Mouse (Mus musculus): ENCODE measurements around the gene Twsg1. TPM values are rescaled to one million over a fixed set of nuclear protein-coding genes. Genes with fewer than 3 reads are reported as not detected.
A peak's percentile ranks its signal among the peaks of the same experiment; 100 is the strongest.

The Twsg1 gene
- total and polyA plus RNA-seq, 2 experiments from 2014 or later: 45.4 to 45.7 TPM

DNA sequence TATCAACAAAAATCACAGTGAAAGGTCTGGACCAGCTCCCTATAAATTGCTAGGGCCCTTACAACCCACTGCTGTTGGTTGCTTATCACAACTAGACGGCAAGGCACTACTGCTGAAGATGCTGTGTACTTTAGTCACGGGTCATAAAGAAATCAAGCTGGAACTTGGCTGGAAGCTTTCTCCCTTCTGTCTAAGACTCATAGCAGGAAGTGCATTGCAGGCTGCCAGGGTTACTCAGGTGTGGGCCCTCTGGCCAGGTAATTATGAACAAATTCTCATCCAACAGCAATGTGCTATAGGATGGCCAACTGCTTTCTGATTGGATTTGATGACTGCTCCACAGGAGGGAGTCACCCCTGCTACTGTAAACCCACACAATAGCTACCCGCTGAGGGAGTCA lies 8.0 kb upstream of the Twsg1 start:
- Histone ChIP-seq H3K27me3 (ENCODE audit: insufficient read depth, low read length) (no peaks in the 10 kb centered on the region), H3K9me3 (ENCODE audit: low read length) (no peaks in the 10 kb centered on the region), H3K4me3 (ENCODE audit: low read length) (no peak overlapping the region), H3K4me1 (ENCODE audit: insufficient read depth, low read length) (no peaks in the 10 kb centered on the region), H3K9ac (replicated peaks; ENCODE audit: low read length) (no peak overlapping the region), H3K36me3 (ENCODE audit: insufficient read depth, low read length) (no peaks in the 10 kb centered on the region), H3K4me2 (ENCODE audit: low read depth, low read length) (no peak overlapping the region), H3K27ac (no peak overlapping the region)
- 77% methylated on average over 3 of the region's 3 CpGs for WGBS
- no peak for ATAC-seq
- no peak for DNase-seq (ENCODE audit: low spot score)
- TF ChIP-seq CTCF (IDR thresholded peaks at IDR 0.05; ENCODE audit: low read depth): no peak

DNA sequence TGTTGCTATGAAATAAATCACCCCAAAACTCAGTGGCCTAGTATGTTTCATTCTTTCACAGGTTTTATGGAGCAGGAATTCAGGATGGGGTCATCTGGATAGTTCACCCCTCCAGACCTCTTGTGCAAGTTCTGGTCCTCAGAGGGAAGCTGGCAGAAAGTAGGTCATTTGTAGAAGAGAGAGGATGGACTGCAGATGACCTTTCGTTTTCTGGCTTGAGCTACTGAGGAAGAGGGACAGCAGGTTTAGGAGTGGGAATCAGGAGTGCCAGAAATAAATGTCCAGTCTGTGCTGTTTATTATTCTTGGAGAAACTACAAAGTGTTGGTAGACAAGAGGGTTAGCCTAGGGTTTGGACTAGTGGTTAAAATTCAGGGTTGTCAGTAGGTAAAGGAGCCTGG lies 7.3 kb upstream of the Twsg1 start:
- H3K27me3 ChIP-seq (ENCODE audit: insufficient read depth, low read length): no peaks in the 10 kb centered on the region
- no peaks in the 10 kb centered on the region for H3K4me1 ChIP-seq (ENCODE audit: insufficient read depth, low read length)
- ATAC-seq: no peak
- no peak overlapping the region for H3K4me3 ChIP-seq (ENCODE audit: low read length)
- no peak for TF ChIP-seq CTCF (IDR thresholded peaks at IDR 0.05; ENCODE audit: low read depth)
- no peak overlapping the region for H3K4me2 ChIP-seq (ENCODE audit: low read depth, low read length)
- WGBS: 82% methylated on average over 1 of the region's 1 CpGs
- no peaks in the 10 kb centered on the region for H3K9me3 ChIP-seq (ENCODE audit: low read length)
- H3K27ac ChIP-seq: no peak overlapping the region
- no peaks in the 10 kb centered on the region for H3K36me3 ChIP-seq (ENCODE audit: insufficient read depth, low read length)
- no peak overlapping the region for H3K9ac ChIP-seq (replicated peaks; ENCODE audit: low read length)
- no peak for DNase-seq (ENCODE audit: low spot score)

DNA sequence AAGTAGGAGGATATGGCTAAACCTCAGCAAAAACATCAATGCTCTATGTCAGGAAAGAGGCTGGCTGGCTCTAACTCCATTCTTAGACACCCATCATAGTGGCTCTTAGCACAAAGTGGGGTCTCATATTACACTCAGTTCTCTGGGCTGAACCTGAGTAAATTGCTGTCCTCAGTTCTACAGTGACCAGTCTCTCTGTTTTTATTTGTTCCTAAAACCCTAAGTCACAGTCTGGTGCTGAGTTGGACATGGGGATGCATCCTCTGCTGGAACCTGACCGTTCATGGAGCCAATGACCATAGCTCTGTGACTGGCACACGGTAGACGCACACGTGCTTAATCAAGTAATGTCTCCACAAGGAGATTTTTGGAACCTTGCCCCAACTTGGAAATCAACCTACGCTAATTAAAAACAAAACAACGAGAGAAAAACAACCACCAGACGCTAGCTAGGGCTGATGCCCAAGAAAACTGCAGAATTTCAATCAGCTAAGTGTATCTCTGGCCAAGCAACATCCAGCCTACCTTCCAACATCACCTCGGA lies 6.8 kb upstream of the Twsg1 start:
- peak; percentile 17 for DNase-seq (ENCODE audit: low spot score)

DNA sequence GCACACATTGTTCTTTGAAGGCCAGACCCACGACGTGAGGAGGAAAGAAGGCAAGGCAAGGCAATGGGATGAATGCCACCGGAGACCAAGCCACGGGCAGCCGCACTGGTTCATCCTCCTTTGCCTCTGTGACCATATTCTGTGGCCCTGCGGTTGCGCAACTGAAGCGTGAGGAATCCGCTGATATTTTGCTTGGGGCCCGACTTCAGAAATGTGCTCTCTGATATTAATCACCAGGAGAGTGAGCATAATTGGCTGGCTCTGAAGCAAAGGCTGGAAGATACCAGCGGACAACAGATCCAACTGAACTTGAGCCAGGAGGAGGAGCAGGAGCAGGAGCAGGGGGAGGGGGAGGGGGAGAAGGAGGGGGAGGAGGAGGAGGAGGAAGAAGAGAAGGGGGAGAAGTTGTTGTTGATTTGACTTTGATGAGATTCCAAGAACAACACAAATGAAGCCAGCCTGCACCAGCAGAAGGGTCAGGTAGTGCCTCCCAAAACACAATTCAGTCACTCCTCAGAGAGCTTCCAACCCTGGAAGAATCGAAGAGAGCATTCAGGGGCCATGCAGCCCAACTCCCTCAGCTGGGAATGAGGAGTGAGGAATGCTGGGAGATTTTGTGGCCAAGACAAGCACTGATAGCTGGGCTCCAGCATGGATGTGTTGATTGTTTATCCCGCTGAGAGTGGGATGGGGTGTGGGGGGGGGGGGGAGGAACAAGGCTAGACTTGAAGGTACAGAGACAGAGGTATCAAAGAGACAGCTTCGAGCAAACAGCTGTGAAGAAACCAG lies 6.2 kb upstream of the Twsg1 start:
- H3K27ac ChIP-seq: no peak overlapping the region
- no peak overlapping the region for H3K4me3 ChIP-seq (ENCODE audit: low read length)
- WGBS: 63% methylated on average over 14 of the region's 14 CpGs
- no peaks in the 10 kb centered on the region for H3K4me1 ChIP-seq (ENCODE audit: insufficient read depth, low read length)
- no peaks in the 10 kb centered on the region for H3K9me3 ChIP-seq (ENCODE audit: low read length)
- no peak for TF ChIP-seq CTCF (IDR thresholded peaks at IDR 0.05; ENCODE audit: low read depth)
- H3K4me2 ChIP-seq (ENCODE audit: low read depth, low read length): no peak overlapping the region
- peak; percentile 27 for DNase-seq (ENCODE audit: low spot score)
- no peak for ATAC-seq
- H3K27me3 ChIP-seq (ENCODE audit: insufficient read depth, low read length): no peaks in the 10 kb centered on the region
- no peaks in the 10 kb centered on the region for H3K36me3 ChIP-seq (ENCODE audit: insufficient read depth, low read length)
- H3K9ac ChIP-seq (replicated peaks; ENCODE audit: low read length): no peak overlapping the region

More for the DNA sequence above, 6.8 kb upstream of the Twsg1 start:
- Histone ChIP-seq H3K9ac (replicated peaks; ENCODE audit: low read length) (no peak overlapping the region), H3K27me3 (ENCODE audit: insufficient read depth, low read length) (no peaks in the 10 kb centered on the region), H3K4me1 (ENCODE audit: insufficient read depth, low read length) (no peaks in the 10 kb centered on the region), H3K9me3 (ENCODE audit: low read length) (no peaks in the 10 kb centered on the region), H3K4me2 (ENCODE audit: low read depth, low read length) (no peak overlapping the region), H3K36me3 (ENCODE audit: insufficient read depth, low read length) (no peaks in the 10 kb centered on the region), H3K27ac (no peak overlapping the region), H3K4me3 (ENCODE audit: low read length) (no peak overlapping the region)
- TF ChIP-seq CTCF (IDR thresholded peaks at IDR 0.05; ENCODE audit: low read depth): no peak
- WGBS: 52% methylated on average over 8 of the region's 8 CpGs
- ATAC-seq: no peak

DNA sequence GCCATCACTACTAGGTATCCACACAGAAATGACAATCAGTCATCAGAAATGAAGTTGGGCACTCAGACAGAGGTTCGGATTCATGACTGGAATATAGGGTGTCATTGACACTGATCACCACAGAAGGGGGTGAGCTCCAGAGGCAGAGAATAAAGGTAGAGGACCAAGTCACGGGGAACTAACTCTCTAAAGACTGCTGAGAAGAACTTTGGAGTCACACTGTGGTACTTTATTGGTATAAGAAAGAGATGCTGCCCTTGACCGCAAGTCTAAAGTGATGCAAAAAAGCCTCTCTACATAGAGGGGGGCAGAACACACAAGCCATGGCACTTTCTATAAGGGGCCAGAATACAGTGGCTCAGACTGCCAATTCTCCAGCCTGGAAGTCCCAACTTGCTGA lies 5.1 kb upstream of the Twsg1 start:
- 63% methylated on average over 3 of the region's 3 CpGs for whole genome bisulfite sequencing
- TF ChIP-seq CTCF (IDR thresholded peaks at IDR 0.05; ENCODE audit: low read depth): no peak
- Histone ChIP-seq H3K36me3 (ENCODE audit: insufficient read depth, low read length) (no peaks in the 10 kb centered on the region), H3K9me3 (ENCODE audit: low read length) (no peaks in the 10 kb centered on the region), H3K4me1 (ENCODE audit: insufficient read depth, low read length) (no peaks in the 10 kb centered on the region), H3K4me2 (ENCODE audit: low read depth, low read length) (no peak overlapping the region), H3K9ac (replicated peaks; ENCODE audit: low read length) (no peak overlapping the region), H3K27me3 (ENCODE audit: insufficient read depth, low read length) (no peaks in the 10 kb centered on the region), H3K27ac (no peak overlapping the region), H3K4me3 (ENCODE audit: low read length) (no peak overlapping the region)
- ATAC-seq (no peak), DNase-seq (ENCODE audit: low spot score) (no peak)

DNA sequence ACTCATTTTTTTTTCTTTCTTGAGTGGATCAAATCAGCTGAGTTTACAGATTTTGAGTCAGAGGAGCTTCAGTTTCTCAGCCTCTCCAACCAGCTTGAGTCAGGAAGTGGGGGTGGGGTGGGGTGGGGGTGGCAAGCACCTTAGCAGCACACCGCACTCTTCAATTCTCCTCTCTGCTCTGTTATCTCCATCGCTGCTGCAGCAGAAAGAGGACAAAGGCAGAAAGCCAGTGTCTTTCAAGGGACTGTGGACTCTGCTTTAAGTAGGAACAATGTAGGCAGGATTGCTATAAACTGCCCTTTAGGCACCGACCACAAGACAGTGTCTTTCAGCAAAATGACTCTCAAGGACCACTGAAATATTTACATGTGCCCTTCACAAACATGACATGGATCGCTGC lies 2.9 kb upstream of the Twsg1 start:
- Histone ChIP-seq H3K4me2 (ENCODE audit: low read depth, low read length) (no peak overlapping the region), H3K36me3 (ENCODE audit: insufficient read depth, low read length) (no peaks in the 10 kb centered on the region)
- TF ChIP-seq CTCF (IDR thresholded peaks at IDR 0.05; ENCODE audit: low read depth): no peak

DNA sequence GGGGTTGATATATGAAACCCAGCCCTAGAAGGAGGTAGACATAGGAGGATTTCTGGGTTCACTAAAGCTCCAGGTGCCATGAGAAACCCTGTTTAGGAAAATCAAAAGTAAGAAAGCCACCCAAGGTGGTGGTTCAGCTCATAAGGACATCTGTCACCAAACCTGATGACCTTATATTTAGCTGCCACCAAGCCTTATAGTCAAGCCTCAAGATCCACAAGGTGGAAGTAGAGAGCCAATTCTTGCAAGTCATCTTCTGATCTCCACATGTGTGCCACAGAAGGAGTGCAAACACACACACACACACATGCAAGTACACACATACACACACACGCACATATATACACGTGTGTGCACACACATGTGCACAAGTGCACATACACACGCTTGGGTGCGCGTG lies 1.1 kb upstream of the Twsg1 start:
- H3K4me2 ChIP-seq (ENCODE audit: low read depth, low read length): no peak overlapping the region
- WGBS: 84% methylated on average over 5 of the region's 5 CpGs
- H3K9ac ChIP-seq (replicated peaks; ENCODE audit: low read length): no peak overlapping the region
- H3K9me3 ChIP-seq (ENCODE audit: low read length): no peaks in the 10 kb centered on the region
- no peak overlapping the region for H3K27ac ChIP-seq
- peak; percentile 55 for DNase-seq (ENCODE audit: low spot score)
- no peak overlapping the region for H3K4me3 ChIP-seq (ENCODE audit: low read length)
- no peaks in the 10 kb centered on the region for H3K27me3 ChIP-seq (ENCODE audit: insufficient read depth, low read length)
- peak; percentile 72 for TF ChIP-seq CTCF (IDR thresholded peaks at IDR 0.05; ENCODE audit: low read depth)
- peaks cover 5% of the 10 kb centered on the region; the same call in 1 of the 2 replicates for H3K36me3 ChIP-seq (ENCODE audit: insufficient read depth, low read length)
- no peaks in the 10 kb centered on the region for H3K4me1 ChIP-seq (ENCODE audit: insufficient read depth, low read length)
- no peak for ATAC-seq

More for the DNA sequence above, 2.9 kb upstream of the Twsg1 start:
- no peak overlapping the region for H3K9ac ChIP-seq (replicated peaks; ENCODE audit: low read length)
- H3K9me3 ChIP-seq (ENCODE audit: low read length): no peaks in the 10 kb centered on the region
- no peak overlapping the region for H3K27ac ChIP-seq
- H3K4me3 ChIP-seq (ENCODE audit: low read length): no peak overlapping the region
- no peak for DNase-seq (ENCODE audit: low spot score)
- no peaks in the 10 kb centered on the region for H3K4me1 ChIP-seq (ENCODE audit: insufficient read depth, low read length)
- H3K27me3 ChIP-seq (ENCODE audit: insufficient read depth, low read length): no peaks in the 10 kb centered on the region
- no peak for ATAC-seq
- WGBS: 48% methylated on average over 4 of the region's 4 CpGs
